Mouse (Mus musculus): ENCODE results near the gene S100a16.

The S100a16 gene

GRCm38 (mm10) chr3:90525421-90525820 lies 11.6 kb upstream of the S100a16 start:
- DNase-seq: no peak

GRCm38 (mm10) chr3:90526076-90526475 lies 11.0 kb upstream of the S100a16 start:
- no peak for DNase-seq

GRCm38 (mm10) chr3:90526580-90526979 lies 10.5 kb upstream of the S100a16 start, which contains the start of gene S100a14:
TSS of gene S100a14 (plus strand) at chr3:90526856.
- DNase-seq: no peak

- no peak for DNase-seq
These were observed 9.7 kb upstream of the S100a16 start for GRCm38 (mm10) chr3:90527291-90527873.

GRCm38 (mm10) chr3:90531713-90532112 lies 5.3 kb upstream of the S100a16 start:
- DNase-seq: no peak

GRCm38 (mm10) chr3:90535446-90535845 lies 1.6 kb upstream of the S100a16 start:
- no peak for DNase-seq

- no peak for DNase-seq
These were observed 847 bp downstream of the S100a16 start for GRCm38 (mm10) chr3:90537905-90538296.

GRCm38 (mm10) chr3:90540904-90541303 lies 3.9 kb downstream of the S100a16 start:
- DNase-seq: no peak

- no peak for DNase-seq
These were observed 12.8 kb downstream of the S100a16 start for GRCm38 (mm10) chr3:90549676-90550420.

GRCm38 (mm10) chr3:90550421-90550790 lies 13.4 kb downstream of the S100a16 start:
- no peak for DNase-seq

GRCm38 (mm10) chr3:90552231-90552630 lies 15.2 kb downstream of the S100a16 start:
- no peak for DNase-seq

GRCm38 (mm10) chr3:90555954-90556353 lies 18.9 kb downstream of the S100a16 start:
- DNase-seq: no peak

- no peak for DNase-seq
These were observed 23.1 kb downstream of the S100a16 start, which contains the start of gene S100a3 for GRCm38 (mm10) chr3:90560008-90560628. TSS of gene S100a3 (plus strand) at chr3:90560578.

GRCm38 (mm10) chr3:90574691-90575090 lies 37.6 kb downstream of the S100a16 start:
- no peak for DNase-seq

GRCm38 (mm10) chr3:90575320-90575719 lies 38.3 kb downstream of the S100a16 start:
- DNase-seq: no peak

GRCm38 (mm10) chr3:90576351-90577001 lies 39.4 kb downstream of the S100a16 start:
- no peak for DNase-seq

GRCm38 (mm10) chr3:90579433-90579832 lies 42.4 kb downstream of the S100a16 start:
- no peak for DNase-seq

- DNase-seq: no peak
These were observed 44.1 kb downstream of the S100a16 start for GRCm38 (mm10) chr3:90581141-90581540.

GRCm38 (mm10) chr3:90582156-90582555 lies 45.1 kb downstream of the S100a16 start:
- DNase-seq: no peak

GRCm38 (mm10) chr3:90582556-90582955 lies 45.5 kb downstream of the S100a16 start:
- DNase-seq: no peak

- no peak for DNase-seq
These were observed 46.8 kb downstream of the S100a16 start for GRCm38 (mm10) chr3:90583893-90584292.

GRCm38 (mm10) chr3:90585595-90585994 lies 48.5 kb downstream of the S100a16 start:
- DNase-seq: peak in 1 of 2 experiments; percentile 21

GRCm38 (mm10) chr3:90586016-90586643 lies 49.1 kb downstream of the S100a16 start:
- no peak for DNase-seq
